Mouse (Mus musculus) erythroblast, embryonic 14.5 days (primary cell): ENCODE results near the gene Nkg7.

ENCODE experiments used
- GATA1 ChIP-seq: IDR thresholded peaks from 2 replicates; pipeline ENCODE4 v1.6.1; 2012; ENCODE audit warnings: low read length, inconsistent platforms, mixed read lengths
- TAL1 ChIP-seq: IDR thresholded peaks from 3 replicates; pipeline ENCODE4 v1.6.1; 2012; ENCODE audit warnings: low read length, inconsistent platforms, mixed read lengths

DNA sequence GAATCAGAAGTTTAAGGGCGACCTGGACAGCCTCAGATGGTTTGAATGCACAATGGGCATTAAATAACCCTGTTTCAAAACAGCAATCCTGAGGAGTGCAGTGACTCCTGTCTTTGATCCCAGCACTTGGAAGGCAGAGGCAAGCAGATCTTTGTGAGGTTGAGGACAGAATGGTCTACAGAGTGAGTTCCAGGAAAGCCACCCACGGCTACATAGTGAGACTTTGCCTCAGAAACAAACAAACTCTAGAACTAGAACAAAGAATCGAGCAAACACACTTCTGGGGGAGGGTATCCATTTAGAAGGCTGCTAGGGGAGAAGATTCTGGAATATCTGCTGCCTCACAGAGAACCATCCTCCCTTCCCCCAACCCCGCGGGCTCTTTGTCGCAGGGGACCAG lies 3.6 kb downstream of the Nkg7 start, which contains the start of gene Cldnd2:
- TF ChIP-seq GATA1 (no peak), TAL1 (no peak)
